Mouse (Mus musculus) kidney, embryonic 16.5 days (tissue): Measurements from ENCODE around the gene Gm2115. TPM values are rescaled to one million over a fixed set of nuclear protein-coding genes. Genes with fewer than 3 reads are reported as not detected.

Experiments
- ATAC-seq: fragments of 200-750 bp; cut with Nextera tagmentation; 2 replicates; pipeline ENCODE4 v1.8.0; 2017; ENCODE audit warnings: moderate TSS enrichment; ENCODE audit not compliant: low FRiP score, low TSS enrichment
- H3K27ac ChIP-seq: fragments of 300-500 bp; sonication (generic); 2 replicates; pipeline ENCODE4 v1.5.1; 2014; ENCODE audit warnings: low read length
- H3K27me3 ChIP-seq: fragments of 300-500 bp; sonication (generic); 2 replicates; pipeline ENCODE4 v1.6.1; 2014; ENCODE audit warnings: low read length, control low read depth, mixed read lengths; ENCODE audit not compliant: insufficient read depth
- H3K36me3 ChIP-seq: fragments of 300-500 bp; sonication (generic); 2 replicates; pipeline ENCODE4 v1.6.1; 2014; ENCODE audit warnings: low read length, control low read depth, mixed read lengths; ENCODE audit not compliant: insufficient read depth
- H3K4me1 ChIP-seq: fragments of 300-500 bp; sonication (generic); 2 replicates; pipeline ENCODE4 v1.6.1; 2014; ENCODE audit warnings: low read length, control low read depth, mixed read lengths; ENCODE audit not compliant: insufficient read depth
- H3K4me2 ChIP-seq: fragments of 300-500 bp; sonication (generic); replicated peaks from 2 replicates; pipeline ENCODE4 v1.6.1; 2014; ENCODE audit warnings: low read depth, low read length
- H3K4me3 ChIP-seq: fragments of 300-500 bp; sonication (generic); 2 replicates; pipeline ENCODE4 v1.5.1; 2014; ENCODE audit warnings: mild to moderate bottlenecking, low read length
- H3K9ac ChIP-seq: fragments of 300-500 bp; sonication (generic); replicated peaks from 2 replicates; pipeline ENCODE4 v1.6.1; 2014; ENCODE audit warnings: low read length
- H3K9me3 ChIP-seq: fragments of 300-500 bp; sonication (generic); 2 replicates; pipeline ENCODE4 v1.6.1; 2016; ENCODE audit warnings: low read length, control low read depth
- WGBS: fragments of 180-500 bp; shearing (Covaris S2); extraction: QIAGEN DNeasy Blood & Tissue Kit; methylation state at CpG from one replicate; pipeline ENCODE4 v1.1.7; 2014; 5-methylcytosine and 5-hydroxymethylcytosine counted together
- polyA plus RNA-seq: library from polyadenylated mRNA; unstranded; fragments of >200 nt; fragmentation: Nextera tagmentation; extraction: Ambion mirVana; gene quantifications from 2 replicates; pipeline ENCODE4 v1.2.1, GENCODE M21; 2015

Gm2115 gene
- polyA plus RNA-seq, 1 experiment from 2014 or later, result 0.31 TPM

GRCm38 (mm10) chr7:84618951-84619350, 90.2 kb downstream of the Gm2115 start:
- Histone ChIP-seq H3K36me3 (peaks cover 18% of the 10 kb centered on the region), H3K9me3 (no peaks in the 10 kb centered on the region)

GRCm38 (mm10) chr7:84620956-84621355, 92.2 kb downstream of the Gm2115 start:
- Histone ChIP-seq H3K27me3 (no peaks in the 10 kb centered on the region), H3K27ac (no peak overlapping the region), H3K4me2 (no peak overlapping the region), H3K36me3 (peaks cover 28% of the 10 kb centered on the region), H3K4me3 (no peak overlapping the region), H3K9ac (no peak overlapping the region), H3K9me3 (no peaks in the 10 kb centered on the region), H3K4me1 (no peaks in the 10 kb centered on the region)
- WGBS, result 94% methylated on average over 3 of the region's 3 CpGs
- no peak for ATAC-seq

More at GRCm38 (mm10) chr7:84618951-84619350, 90.2 kb downstream of the Gm2115 start:
- no peak for ATAC-seq
- 89% methylated on average over 2 of the region's 2 CpGs for WGBS
- Histone ChIP-seq H3K4me2 (no peak overlapping the region), H3K4me3 (no peak overlapping the region), H3K9ac (no peak overlapping the region), H3K4me1 (no peaks in the 10 kb centered on the region), H3K27ac (no peak overlapping the region), H3K27me3 (no peaks in the 10 kb centered on the region)

- Histone ChIP-seq H3K27ac (no peak overlapping the region), H3K9me3 (no peaks in the 10 kb centered on the region), H3K4me2 (no peak overlapping the region), H3K4me3 (no peak overlapping the region), H3K36me3 (peaks cover 23% of the 10 kb centered on the region), H3K4me1 (no peaks in the 10 kb centered on the region), H3K9ac (no peak overlapping the region), H3K27me3 (no peaks in the 10 kb centered on the region)
- ATAC-seq, result no peak
- 99% methylated on average over 4 of the region's 4 CpGs for WGBS
These were observed 95.0 kb downstream of the Gm2115 start for GRCm38 (mm10) chr7:84623718-84624117.

GRCm38 (mm10) chr7:84631878-84632277, 103.1 kb downstream of the Gm2115 start:
- WGBS, result 92% methylated on average over 3 of the region's 3 CpGs
- H3K27me3 ChIP-seq, result no peaks in the 10 kb centered on the region
- H3K9me3 ChIP-seq, result no peaks in the 10 kb centered on the region
- no peak overlapping the region for H3K4me3 ChIP-seq
- no peaks in the 10 kb centered on the region for H3K4me1 ChIP-seq
- H3K9ac ChIP-seq, result no peak overlapping the region
- H3K36me3 ChIP-seq, result peaks cover 21% of the 10 kb centered on the region; the same call in 1 of the 2 replicates
- no peak overlapping the region for H3K27ac ChIP-seq
- no peak for ATAC-seq
- no peak overlapping the region for H3K4me2 ChIP-seq

Other genes with a start within 250 kb of the Gm2115 start
- 10.8 and 10.9 TPM in 2 replicates for gene Arnt2, start 118.8 kb upstream of the Gm2115 start, polyA plus RNA-seq
- gene Fah, start 77.8 kb downstream of the Gm2115 start, polyA plus RNA-seq, result 14.9 and 17.7 TPM in 2 replicates
- 181 and 189 TPM in 2 replicates for gene Zfand6, start 161.0 kb downstream of the Gm2115 start, polyA plus RNA-seq